Mouse (Mus musculus) hindbrain, embryonic 16.5 days (tissue): ENCODE data around the gene Gmeb2. TPM values are rescaled to one million over a fixed set of nuclear protein-coding genes. Genes with fewer than 3 reads are reported as not detected.
"Not testable (repeated sequence)": the region's sequence is repeated elsewhere in the genome, so short reads cannot be mapped to it uniquely, and the experiment has no call there.

Source experiments
- ATAC-seq: fragments of 200-750 bp; cut with Nextera tagmentation; 2 replicates; pipeline ENCODE4 v1.8.0; 2017; ENCODE audit warnings: moderate TSS enrichment, moderate library complexity
- H3K27ac ChIP-seq: fragments of 300-500 bp; sonication (generic); 2 replicates; pipeline ENCODE4 v1.5.1; 2014; ENCODE audit warnings: low read depth, mild to moderate bottlenecking, control low read depth, low read length, moderate library complexity
- H3K27me3 ChIP-seq: fragments of 300-500 bp; sonication (generic); replicated peaks from 2 replicates; pipeline ENCODE4 v1.6.1; 2014; ENCODE audit warnings: low read length; ENCODE audit not compliant: control insufficient read depth, insufficient read depth
- H3K36me3 ChIP-seq: fragments of 300-500 bp; sonication (generic); 2 replicates; pipeline ENCODE4 v1.6.1; 2014; ENCODE audit warnings: mild to moderate bottlenecking, low read length, moderate library complexity, mixed read lengths; ENCODE audit not compliant: control insufficient read depth, insufficient read depth
- H3K4me1 ChIP-seq: fragments of 300-500 bp; sonication (generic); 2 replicates; pipeline ENCODE4 v1.6.1; 2014; ENCODE audit warnings: low read depth, low read length; ENCODE audit not compliant: control insufficient read depth, insufficient read depth
- H3K4me2 ChIP-seq: fragments of 300-500 bp; sonication (generic); 2 replicates; pipeline ENCODE4 v1.6.1; 2014; ENCODE audit warnings: mild to moderate bottlenecking, low read length, control low read depth, moderate library complexity
- H3K4me3 ChIP-seq: fragments of 300-500 bp; sonication (generic); 2 replicates; pipeline ENCODE4 v1.5.1; 2014; ENCODE audit warnings: mild to moderate bottlenecking, low read length, control low read depth, moderate library complexity
- H3K9ac ChIP-seq: fragments of 300-500 bp; sonication (generic); 2 replicates; pipeline ENCODE4 v1.6.1; 2014; ENCODE audit warnings: low read depth, mild to moderate bottlenecking, control low read depth, low read length, moderate library complexity
- H3K9me3 ChIP-seq: fragments of 300-500 bp; sonication (generic); 2 replicates; pipeline ENCODE4 v1.6.1; 2014; ENCODE audit warnings: mild to moderate bottlenecking, low read length, moderate library complexity; ENCODE audit not compliant: control insufficient read depth
- WGBS: fragments of 180-500 bp; shearing (Covaris S2); extraction: QIAGEN DNeasy Blood & Tissue Kit; methylation state at CpG from one replicate; pipeline ENCODE4 v1.1.7; 2014; 5-methylcytosine and 5-hydroxymethylcytosine counted together
- polyA plus RNA-seq: library from polyadenylated mRNA; unstranded; fragments of >200 nt; fragmentation: Nextera tagmentation; extraction: Ambion mirVana; gene quantifications from 2 replicates; pipeline ENCODE4 v1.2.1, GENCODE M21; 2015

The Gmeb2 gene
- 13.0 and 15.6 TPM in 2 replicates for polyA plus RNA-seq

DNA sequence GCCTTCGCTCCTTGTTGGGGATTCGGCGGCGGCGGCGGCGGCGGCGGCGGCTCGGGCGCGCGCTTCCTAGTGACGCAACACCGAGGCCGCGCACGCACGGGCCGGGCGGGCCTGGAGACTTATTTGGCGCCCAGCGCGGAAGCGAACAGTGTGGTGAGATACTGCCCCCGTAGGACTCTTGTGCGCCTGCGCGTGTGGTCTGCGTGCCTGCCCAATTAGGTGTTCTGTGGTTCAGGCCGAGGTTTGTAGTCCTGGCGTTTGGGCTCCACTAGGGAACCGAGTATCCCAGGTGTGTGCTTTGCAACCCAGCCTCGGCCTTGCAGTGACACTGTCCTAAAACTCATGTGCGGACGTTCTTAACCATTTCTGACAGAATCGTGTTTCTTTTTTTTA lies at the start of gene Gmeb2:
Gmeb2 (minus strand) TSS at position 78 of the 393 bp plus-strand sequence.
- not testable (repeated sequence) for H3K36me3 ChIP-seq, H3K9me3 ChIP-seq, H3K27me3 ChIP-seq
- Histone ChIP-seq H3K27ac (peak within 1 kb of the TSS; percentile 96), H3K4me3 (peak within 1 kb of the TSS; percentile 74), H3K9ac (peak within 1 kb of the TSS; percentile 91), H3K4me2 (peak within 1 kb of the TSS; percentile 59), H3K4me1 (peaks cover 14% of the 10 kb centered on the region)
- under 1% methylated on average over 8 of the region's 38 CpGs for WGBS
- ATAC-seq = peak; percentile 96

DNA sequence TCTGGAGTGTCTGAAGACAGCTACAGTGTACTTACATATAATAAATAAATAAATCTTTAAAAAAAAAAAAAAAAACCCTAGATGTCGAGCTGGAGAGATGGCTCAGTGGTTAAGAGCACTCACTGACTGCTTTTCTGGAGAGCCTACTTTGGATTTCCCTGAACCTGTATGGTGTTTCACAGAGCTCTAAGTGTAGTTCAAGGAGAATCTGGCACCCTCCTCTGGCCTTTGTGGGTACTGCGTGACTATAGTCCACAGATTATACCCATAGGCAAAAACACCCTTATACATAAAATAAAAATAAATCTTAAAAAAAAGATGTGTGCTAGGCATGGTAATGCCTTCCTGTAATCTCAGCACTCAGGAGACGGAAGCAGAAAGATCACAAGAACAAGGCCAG lies 46.2 kb upstream of the Gmeb2 start:
- no peaks in the 10 kb centered on the region for H3K27me3 ChIP-seq
- H3K4me2 ChIP-seq = no peak overlapping the region
- 64% methylated on average over 3 of the region's 3 CpGs for WGBS
- H3K4me3 ChIP-seq = no peak overlapping the region
- H3K9ac ChIP-seq = no peak overlapping the region
- H3K9me3 ChIP-seq = no peaks in the 10 kb centered on the region
- no peaks in the 10 kb centered on the region for H3K4me1 ChIP-seq
- H3K36me3 ChIP-seq = peaks cover 17% of the 10 kb centered on the region
- ATAC-seq = peak; percentile 69
- no peak overlapping the region for H3K27ac ChIP-seq

DNA sequence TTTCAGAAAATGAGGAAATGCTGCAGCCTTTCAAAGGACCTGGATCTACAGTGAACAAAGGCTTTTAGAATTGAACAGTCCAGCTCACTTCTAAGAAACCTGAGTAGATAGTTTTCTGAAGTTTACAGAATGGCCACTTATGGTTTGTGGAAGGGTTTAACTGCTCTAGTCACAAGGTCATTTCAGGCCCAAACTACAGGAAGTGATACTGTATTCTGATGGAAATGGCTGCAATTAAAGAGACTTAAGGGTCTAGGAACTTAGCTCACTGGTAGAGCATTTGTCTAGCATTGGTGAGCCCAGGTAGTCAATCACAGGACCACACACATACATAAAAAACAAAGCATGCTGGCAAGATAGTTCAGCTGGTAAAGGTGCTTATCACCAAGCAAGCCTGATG lies 44.7 kb upstream of the Gmeb2 start:
- no peak overlapping the region for H3K4me2 ChIP-seq
- no peak overlapping the region for H3K9ac ChIP-seq
- no peak overlapping the region for H3K4me3 ChIP-seq
- peaks cover 23% of the 10 kb centered on the region for H3K36me3 ChIP-seq
- H3K4me1 ChIP-seq = no peaks in the 10 kb centered on the region
- H3K9me3 ChIP-seq = no peaks in the 10 kb centered on the region
- no peak overlapping the region for H3K27ac ChIP-seq
- ATAC-seq = no peak
- no peaks in the 10 kb centered on the region for H3K27me3 ChIP-seq

DNA sequence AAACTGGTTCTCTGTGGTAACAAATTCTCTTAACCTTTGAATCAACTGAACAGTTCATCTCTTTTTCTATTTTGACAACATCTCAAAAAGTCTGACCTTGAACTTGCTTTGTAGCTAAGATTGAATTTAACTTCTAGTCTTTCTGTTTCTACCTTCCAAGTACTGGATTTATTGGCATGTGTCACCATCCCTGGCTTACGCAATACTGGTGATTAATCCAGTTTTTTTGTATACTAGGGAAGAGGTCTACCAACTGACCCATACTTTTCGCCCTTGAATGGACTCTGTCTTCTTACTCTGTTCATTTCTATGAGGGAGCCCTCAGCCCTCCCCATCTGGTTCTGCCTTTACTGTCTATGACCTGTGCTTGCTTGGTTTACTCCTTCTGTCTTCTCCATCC lies 38.3 kb upstream of the Gmeb2 start:
- no peak overlapping the region for H3K9ac ChIP-seq
- ATAC-seq = no peak
- H3K36me3 ChIP-seq = peaks cover 21% of the 10 kb centered on the region
- WGBS = 94% methylated on average over 2 of the region's 2 CpGs
- no peaks in the 10 kb centered on the region for H3K27me3 ChIP-seq
- H3K4me2 ChIP-seq = no peak overlapping the region
- H3K4me3 ChIP-seq = no peak overlapping the region
- H3K27ac ChIP-seq = no peak overlapping the region
- H3K4me1 ChIP-seq = no peaks in the 10 kb centered on the region
- no peaks in the 10 kb centered on the region for H3K9me3 ChIP-seq

DNA sequence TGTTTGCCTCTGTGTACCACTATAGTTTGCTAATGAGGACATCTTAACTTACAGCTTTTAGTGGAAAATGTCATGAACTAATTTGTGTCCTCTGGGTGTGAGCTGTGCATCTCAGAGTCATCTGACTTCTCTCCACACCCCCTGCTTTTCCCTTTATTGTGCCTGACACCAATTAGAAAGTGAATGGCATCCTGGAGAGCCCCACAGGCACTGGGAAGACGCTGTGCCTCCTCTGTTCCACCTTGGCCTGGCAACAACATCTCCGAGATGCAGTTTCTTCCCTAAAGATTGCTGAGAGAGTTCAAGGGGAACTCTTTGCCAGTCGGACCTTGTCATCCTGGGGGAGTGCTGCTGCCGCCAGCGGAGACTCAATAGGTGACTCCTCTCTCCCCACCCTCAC lies 34.3 kb upstream of the Gmeb2 start:
- WGBS = 73% methylated on average over 5 of the region's 5 CpGs
- peaks cover 11% of the 10 kb centered on the region for H3K4me1 ChIP-seq
- H3K9me3 ChIP-seq = no peaks in the 10 kb centered on the region
- no peak for ATAC-seq
- no peak overlapping the region for H3K4me3 ChIP-seq
- no peak overlapping the region for H3K27ac ChIP-seq
- H3K9ac ChIP-seq = no peak overlapping the region
- H3K36me3 ChIP-seq = peaks cover 10% of the 10 kb centered on the region
- H3K4me2 ChIP-seq = no peak overlapping the region
- no peaks in the 10 kb centered on the region for H3K27me3 ChIP-seq

DNA sequence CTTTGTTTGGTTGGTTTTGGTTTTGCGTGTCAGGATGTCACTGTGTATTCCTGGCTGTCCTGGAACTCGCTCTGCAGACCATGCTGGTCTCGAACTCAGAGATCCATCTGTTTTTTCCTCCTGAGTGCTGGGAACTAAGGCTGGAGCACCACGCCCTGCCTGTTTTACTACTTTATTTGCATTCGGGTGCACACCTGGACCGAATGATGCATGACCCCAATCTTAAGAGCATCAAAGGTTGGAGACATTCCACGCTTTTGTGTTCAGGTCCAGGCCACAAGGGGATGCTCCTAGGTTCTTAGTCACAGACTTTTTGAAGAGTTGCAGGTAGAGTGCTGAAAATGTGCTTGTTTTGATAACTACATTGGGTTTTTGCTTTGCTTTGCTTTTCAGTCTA lies 32.3 kb upstream of the Gmeb2 start:
- Histone ChIP-seq H3K4me1 (peaks cover 11% of the 10 kb centered on the region), H3K27ac (no peak overlapping the region; the same call in 1 of the 2 replicates), H3K9me3 (no peaks in the 10 kb centered on the region), H3K4me2 (peak overlapping the region; percentile 70), H3K9ac (peak overlapping the region; percentile 61), H3K36me3 (peaks cover 10% of the 10 kb centered on the region), H3K4me3 (peak overlapping the region; percentile 72), H3K27me3 (no peaks in the 10 kb centered on the region)
- WGBS = 15% methylated on average over 7 of the region's 7 CpGs
- ATAC-seq = no peak

DNA sequence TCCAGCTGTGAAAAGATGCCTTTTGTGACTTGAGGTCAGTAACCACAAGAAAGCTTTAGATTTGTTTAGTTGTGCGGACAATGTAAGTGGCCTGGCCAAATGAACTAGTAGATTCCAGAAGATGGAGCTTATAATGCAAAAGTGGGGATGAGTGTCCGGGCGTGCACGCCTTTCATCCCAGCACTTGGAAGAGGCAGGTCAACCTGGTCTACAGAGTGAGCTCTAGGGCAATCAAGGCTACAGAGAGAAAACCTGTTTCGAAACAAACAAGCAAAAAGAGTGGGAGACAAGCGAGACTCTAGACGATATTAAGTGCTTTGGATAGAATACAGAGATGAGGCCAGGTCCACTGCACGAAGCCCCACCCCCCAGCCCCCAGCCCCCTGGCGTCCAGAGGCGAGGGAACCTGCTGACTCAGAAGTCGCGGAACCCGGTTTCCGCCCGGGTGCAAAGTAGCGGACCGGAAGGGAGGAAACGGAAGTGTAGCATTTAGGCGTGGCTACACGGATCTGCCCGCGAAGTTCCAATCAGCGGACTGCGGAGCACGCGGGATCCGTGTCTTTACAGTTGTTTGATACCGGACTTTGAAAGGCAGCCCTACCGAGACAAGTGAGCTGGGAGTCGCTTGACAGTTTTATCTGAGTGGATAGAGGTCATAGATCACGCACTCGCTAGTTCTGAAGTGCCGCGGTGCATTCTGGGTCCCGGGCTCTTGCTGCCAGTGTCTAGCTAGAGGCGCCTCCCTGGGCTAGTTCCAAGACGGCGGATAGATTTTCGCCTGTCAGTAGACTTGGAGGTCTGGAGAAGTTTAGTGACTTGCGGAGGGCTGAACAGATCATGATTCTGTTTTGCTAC lies 31.6 kb upstream of the Gmeb2 start, which contains the start of gene Rtel1:
Rtel1 (plus strand) TSS at position 492 of the 855 bp plus-strand sequence.
- peaks cover 10% of the 10 kb centered on the region for H3K36me3 ChIP-seq
- ATAC-seq = peak; percentile 93
- peak within 1 kb of the TSS; percentile 70 for H3K4me2 ChIP-seq
- peak within 1 kb of the TSS; percentile 57 for H3K27ac ChIP-seq
- 5% methylated on average over 40 of the region's 40 CpGs for WGBS
- H3K4me3 ChIP-seq = peak within 1 kb of the TSS; percentile 72
- H3K27me3 ChIP-seq = no peaks in the 10 kb centered on the region
- peaks cover 11% of the 10 kb centered on the region for H3K4me1 ChIP-seq
- no peaks in the 10 kb centered on the region for H3K9me3 ChIP-seq
- peak within 1 kb of the TSS; percentile 61 for H3K9ac ChIP-seq

DNA sequence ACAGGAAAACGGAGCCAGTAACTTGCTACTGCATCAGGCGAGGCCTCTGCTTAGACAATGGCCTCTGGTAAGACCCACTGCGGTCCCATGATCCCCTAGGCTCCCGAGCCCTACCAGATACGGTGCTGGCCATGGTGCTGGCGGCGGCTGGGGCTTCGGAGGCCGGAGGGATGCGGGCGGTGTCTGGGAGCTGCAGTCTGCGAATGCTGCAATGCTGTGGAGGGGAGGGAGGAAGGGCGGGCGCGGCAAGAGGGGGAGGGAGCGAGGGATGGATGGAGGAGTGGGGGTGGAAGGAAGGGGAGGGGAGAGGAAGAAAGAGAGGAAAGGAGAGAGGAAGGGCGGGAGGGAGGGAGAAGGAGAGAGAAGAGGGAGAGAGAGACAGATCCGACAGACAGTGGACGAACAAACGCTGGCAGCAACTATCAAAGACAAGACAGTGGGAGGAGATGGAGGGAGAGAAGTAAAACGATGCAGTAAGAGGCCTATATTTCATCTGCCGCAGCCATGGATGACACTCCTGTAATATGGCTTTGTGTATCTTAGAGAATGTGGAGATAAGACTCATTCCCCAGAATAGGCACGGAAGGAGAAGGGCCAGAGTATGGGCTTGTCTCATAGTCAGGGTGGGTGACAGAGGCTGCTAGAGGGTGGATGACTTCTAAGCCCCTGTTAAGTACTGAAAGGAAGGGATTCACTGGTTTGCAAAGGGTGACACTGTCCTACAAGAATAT lies 26.4 kb upstream of the Gmeb2 start, which contains the start of gene Stmn3:
Stmn3 (minus strand) TSS at position 421 of the 731 bp plus-strand sequence.
- peak; percentile 90 for ATAC-seq
- H3K4me1 ChIP-seq = peaks cover 18% of the 10 kb centered on the region
- H3K9me3 ChIP-seq = no peaks in the 10 kb centered on the region
- H3K27ac ChIP-seq = peak within 1 kb of the TSS; percentile 86
- peak within 1 kb of the TSS; percentile 86 for H3K4me2 ChIP-seq
- peak within 1 kb of the TSS; percentile 89 for H3K9ac ChIP-seq
- 2% methylated on average over 23 of the region's 23 CpGs for WGBS
- H3K27me3 ChIP-seq = no peaks in the 10 kb centered on the region
- H3K36me3 ChIP-seq = no peaks in the 10 kb centered on the region
- peak within 1 kb of the TSS; percentile 73 for H3K4me3 ChIP-seq
